Mouse (Mus musculus): ENCODE results near the gene Cbfa2t3.

GRCm38 (mm10) chr8:122604640-122605039, 94.3 kb downstream of the Cbfa2t3 start:
- TF ChIP-seq POLR2A (IDR thresholded peaks at IDR 0.05; ENCODE audit: control insufficient read depth in 1 of 2, insufficient read depth in 1 of 2, low read depth in 1 of 2, low read length in 2 of 2, poor library complexity in 1 of 2) (no peak), MAZ (IDR thresholded peaks at IDR 0.05; ENCODE audit: low read depth, low read length) (no peak), SMC3 (IDR thresholded peaks at IDR 0.05; ENCODE audit: low read depth, low read length) (no peak), GATA1 (IDR thresholded peaks at IDR 0.05; ENCODE audit: low read depth, low read length) (no peak), TAL1 (IDR thresholded peaks at IDR 0.05; ENCODE audit: low read length) (no peak), ZMIZ1 (IDR thresholded peaks at IDR 0.05; ENCODE audit: low read depth, low read length) (no peak), EP300 (IDR thresholded peaks at IDR 0.05; ENCODE audit: low read depth in 1 of 2, low read length in 2 of 2) (no peak), POLR2AphosphoS2 (IDR thresholded peaks at IDR 0.05; ENCODE audit: low read length) (no peak), JUND (IDR thresholded peaks at IDR 0.05; ENCODE audit: low read depth, low read length) (no peak)

Data from MEL (cell line).